Mouse (Mus musculus) olfactory bulb, adult 2 months (tissue): ENCODE data around the gene Csrp3. TPM values are rescaled to one million over a fixed set of nuclear protein-coding genes. Genes with fewer than 3 reads are reported as not detected.

Source experiments
- H3K27ac ChIP-seq: fragments of 200-500 bp; 2 replicates; pipeline ENCODE4 v1.5.1; 2012; ENCODE audit warnings: low read depth, low read length; ENCODE audit not compliant: insufficient read depth
- H3K4me1 ChIP-seq: fragments of 200-500 bp; 2 replicates; pipeline ENCODE4 v1.6.1; 2012; ENCODE audit warnings: low read length; ENCODE audit not compliant: control insufficient read depth, insufficient read depth
- H3K4me3 ChIP-seq: fragments of 200-500 bp; 2 replicates; pipeline ENCODE4 v1.5.1; 2012; ENCODE audit warnings: mild to moderate bottlenecking, low read depth, low read length, moderate library complexity; ENCODE audit not compliant: insufficient read depth
- CTCF ChIP-seq: fragments of 200-500 bp; IDR thresholded peaks from 2 replicates; pipeline ENCODE4 v1.5.1; 2012; ENCODE audit warnings: low read depth, mild to moderate bottlenecking, low read length, moderate library complexity; ENCODE audit not compliant: insufficient read depth
- POLR2A ChIP-seq: fragments of 200-500 bp; IDR thresholded peaks from 2 replicates; pipeline ENCODE4 v1.6.1; 2012; ENCODE audit warnings: mild to moderate bottlenecking, low read depth, low read length, moderate library complexity; ENCODE audit not compliant: insufficient read depth
- WGBS: fragments of 180-500 bp; shearing (Covaris S2); methylation state at CpG from one replicate; pipeline ENCODE4 v1.1.7; 2018; 5-methylcytosine and 5-hydroxymethylcytosine counted together
- polyA plus RNA-seq: library from polyadenylated mRNA; stranded (reverse); fragments of >200 nt; gene quantifications from 2 replicates; pipeline ENCODE4 v1.2.4, GENCODE M21; 2012; ENCODE audit warnings: low replicate concordance; ENCODE audit not compliant: missing spikeins, insufficient read depth, insufficient read length

Csrp3 gene
- polyA plus RNA-seq, 1 experiment = not detected

DNA sequence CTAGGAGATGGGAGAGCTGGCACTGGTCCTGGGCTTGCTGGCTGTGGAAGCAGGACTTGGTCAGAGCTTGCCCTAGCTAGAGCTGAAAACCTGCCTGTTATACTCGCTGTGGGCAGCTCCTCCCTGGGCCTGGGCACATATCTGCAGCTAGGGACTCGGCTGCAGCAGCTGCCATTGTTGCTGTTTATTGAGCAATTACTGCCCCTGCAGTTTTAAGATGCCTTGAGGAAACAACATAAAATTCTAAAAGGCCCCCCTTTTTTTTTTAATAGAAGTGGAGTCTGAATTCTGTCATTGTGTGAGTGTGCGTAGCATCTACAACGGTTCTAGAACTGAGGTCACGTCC, 36.4 kb upstream of the Csrp3 start:
- no peak for TF ChIP-seq CTCF
- no peak for TF ChIP-seq POLR2A
- no peak overlapping the region for H3K27ac ChIP-seq
- no peak overlapping the region for H3K4me3 ChIP-seq
- WGBS = 90% methylated on average over 5 of the region's 5 CpGs
- peaks cover 14% of the 10 kb centered on the region for H3K4me1 ChIP-seq

DNA sequence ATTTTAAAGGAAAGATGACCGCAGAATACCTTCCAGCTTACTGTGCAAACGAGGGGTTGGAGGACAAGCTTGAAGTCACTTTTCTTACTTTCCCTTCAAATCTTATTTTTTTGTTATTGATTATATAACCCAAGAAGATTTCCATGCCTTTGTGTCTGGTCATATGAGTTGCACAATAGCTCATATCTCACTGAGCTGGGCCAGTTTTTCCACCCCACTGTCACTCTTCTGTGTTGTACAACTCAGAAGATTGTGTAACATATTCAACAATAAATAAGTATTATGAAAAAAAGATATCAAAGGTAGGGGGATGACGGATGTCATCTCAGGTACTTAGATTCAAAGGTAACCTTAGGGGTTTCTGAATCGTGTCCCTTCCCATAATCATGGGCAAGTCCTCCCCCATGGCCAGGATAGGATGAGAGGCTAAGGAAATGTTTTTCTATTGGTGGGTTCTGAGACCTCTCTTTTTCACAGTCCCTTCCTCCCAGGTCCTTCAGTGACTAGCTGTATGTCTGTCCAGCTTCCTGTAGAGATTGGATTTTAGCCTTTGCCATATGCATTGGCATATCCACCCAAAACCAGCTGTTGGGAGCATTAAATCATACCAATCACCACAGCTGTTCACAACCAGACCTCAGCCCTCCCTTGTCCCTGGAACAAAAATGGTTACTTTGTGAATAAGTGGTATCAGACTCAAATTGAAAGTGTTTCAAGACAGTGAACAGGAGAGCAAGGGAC, 35.9 kb upstream of the Csrp3 start:
- 91% methylated on average over 4 of the region's 4 CpGs for WGBS
- Histone ChIP-seq H3K27ac (no peak overlapping the region), H3K4me3 (no peak overlapping the region), H3K4me1 (peaks cover 14% of the 10 kb centered on the region)
- TF ChIP-seq POLR2A = no peak
- no peak for TF ChIP-seq CTCF

DNA sequence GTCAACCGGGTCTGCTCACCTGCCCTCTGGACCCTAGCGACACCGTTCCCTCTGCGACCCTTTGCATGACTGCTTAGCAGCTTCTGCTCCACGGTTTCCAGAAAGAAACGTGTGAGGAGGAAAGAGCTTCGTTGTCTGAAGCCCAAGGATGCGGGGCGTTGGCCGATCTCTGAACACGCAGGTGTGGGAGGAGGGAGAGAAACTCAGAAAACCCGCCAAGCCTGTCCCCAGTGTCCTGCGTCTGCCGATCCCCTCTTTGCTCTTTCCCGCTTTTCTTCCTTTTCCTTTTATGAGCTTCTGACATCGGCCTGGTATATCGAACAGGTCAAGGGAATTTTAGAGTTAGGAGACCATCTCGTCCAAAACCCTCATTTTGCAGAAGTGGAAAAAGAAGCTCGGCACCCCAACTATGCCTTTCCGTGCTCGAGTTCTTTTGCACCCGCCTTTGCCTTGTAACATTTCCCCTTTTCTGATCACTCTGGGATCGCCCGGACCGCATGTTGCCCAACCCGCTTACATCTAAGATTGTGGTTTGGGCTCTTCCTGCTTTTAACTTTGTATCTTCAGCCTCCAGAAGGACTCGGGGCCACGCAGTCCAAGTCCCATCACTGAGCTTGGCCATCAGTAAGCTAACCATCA, 34.3 kb upstream of the Csrp3 start:
- 6% methylated on average over 28 of the region's 28 CpGs for WGBS
- no peak overlapping the region for H3K27ac ChIP-seq
- no peak for TF ChIP-seq POLR2A
- TF ChIP-seq CTCF = no peak
- peak overlapping the region; percentile 77; the same call in 1 of the 2 replicates for H3K4me3 ChIP-seq
- peaks cover 18% of the 10 kb centered on the region for H3K4me1 ChIP-seq

DNA sequence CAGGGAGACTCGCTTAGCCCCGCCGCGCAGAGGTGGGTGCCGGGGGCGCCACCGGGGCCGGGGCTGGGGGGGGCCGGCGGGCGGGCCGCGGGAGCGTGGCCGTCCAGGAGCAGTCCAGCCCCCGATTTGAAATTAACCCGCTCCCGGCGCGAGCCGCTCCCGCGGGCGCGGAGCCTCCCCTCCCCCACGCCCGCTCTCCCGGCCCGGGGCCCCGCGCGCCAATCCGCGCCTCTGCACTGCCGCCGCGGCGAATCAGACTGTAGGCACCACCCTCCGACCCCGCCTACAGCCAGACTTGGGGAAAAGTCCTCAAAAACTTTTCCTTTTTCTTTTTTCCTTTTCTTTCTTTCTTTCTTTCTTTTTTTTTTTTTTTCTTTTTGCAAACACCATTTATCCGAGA, 33.7 kb upstream of the Csrp3 start, which contains the start of gene E2f8:
Gene E2f8 (minus strand): TSS at position 111 of the 400 bp plus-strand sequence.
- peak within 1 kb of the TSS; percentile 77 for H3K4me3 ChIP-seq
- TF ChIP-seq CTCF = no peak
- TF ChIP-seq POLR2A = no peak
- peaks cover 18% of the 10 kb centered on the region for H3K4me1 ChIP-seq
- H3K27ac ChIP-seq = no peak within 1 kb of the TSS
- 2% methylated on average over 36 of the region's 41 CpGs for WGBS

DNA sequence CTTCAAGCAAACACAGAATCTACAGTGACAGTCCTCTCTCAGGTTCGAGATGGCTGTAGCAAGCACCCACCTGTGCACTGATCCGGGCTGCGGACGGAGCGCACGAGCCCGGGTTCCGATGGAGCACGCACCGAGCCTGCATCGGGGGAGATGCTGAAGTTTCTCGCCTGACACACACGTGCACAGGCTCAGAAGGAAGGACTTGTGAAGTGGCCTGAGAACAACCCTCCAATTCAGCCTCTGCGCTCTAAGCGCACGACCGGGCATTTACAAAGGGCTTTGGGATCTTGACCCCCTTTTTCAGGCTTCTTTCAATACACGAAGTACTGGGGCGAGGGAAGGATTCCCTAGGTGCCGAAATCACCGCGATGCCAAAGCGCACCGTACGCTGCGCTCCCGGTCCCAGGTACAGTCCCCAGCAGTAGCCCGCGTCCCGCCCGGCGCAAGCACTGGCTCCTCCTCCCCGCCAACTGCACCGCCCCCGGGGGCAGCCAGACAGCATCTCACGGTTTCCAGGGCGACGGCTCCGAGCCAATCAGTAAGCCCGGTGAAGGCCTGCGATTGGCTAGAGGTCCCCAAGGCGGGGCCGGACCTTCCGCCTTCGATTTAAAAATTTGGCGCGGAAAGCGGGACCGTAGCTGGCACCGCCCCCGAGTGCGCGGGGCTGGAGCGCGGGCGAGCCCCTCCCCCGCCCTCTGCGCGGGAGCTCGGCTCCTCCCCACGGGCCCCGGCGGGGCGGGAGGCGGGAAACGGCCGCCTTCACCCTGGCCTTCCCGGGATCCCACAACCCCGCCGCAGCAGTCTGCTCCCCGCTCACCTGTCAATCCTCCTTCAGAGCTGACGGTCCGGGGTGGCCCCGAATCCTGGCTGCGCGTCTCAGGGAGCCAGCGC, 33.0 kb upstream of the Csrp3 start:
- H3K4me1 ChIP-seq = peaks cover 18% of the 10 kb centered on the region
- H3K27ac ChIP-seq = no peak overlapping the region
- TF ChIP-seq CTCF = no peak
- TF ChIP-seq POLR2A = no peak
- peak overlapping the region; percentile 77 for H3K4me3 ChIP-seq
- WGBS = under 1% methylated on average over 77 of the region's 77 CpGs

DNA sequence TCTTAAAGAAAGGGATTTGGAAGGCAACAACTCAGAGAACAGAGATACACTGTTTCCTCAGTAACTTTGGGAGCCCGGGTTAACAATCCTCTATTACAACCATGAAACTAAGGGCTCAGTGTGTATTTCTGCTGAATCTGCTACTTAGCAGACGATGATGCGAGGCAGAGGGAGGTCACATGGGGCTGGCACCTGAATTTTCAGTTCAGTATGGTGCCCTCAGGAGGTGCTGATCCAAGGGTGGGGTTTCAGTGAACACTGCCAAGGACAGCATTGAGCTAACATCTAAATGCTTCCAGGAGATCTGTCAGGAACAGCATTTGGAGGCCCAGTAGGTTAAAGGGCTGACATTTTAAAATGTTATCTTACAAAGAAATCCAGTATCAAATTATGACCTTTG, 31.7 kb upstream of the Csrp3 start:
- no peak overlapping the region for H3K27ac ChIP-seq
- no peak for TF ChIP-seq POLR2A
- H3K4me1 ChIP-seq = peaks cover 25% of the 10 kb centered on the region
- 75% methylated on average over 3 of the region's 3 CpGs for WGBS
- H3K4me3 ChIP-seq = no peak overlapping the region

DNA sequence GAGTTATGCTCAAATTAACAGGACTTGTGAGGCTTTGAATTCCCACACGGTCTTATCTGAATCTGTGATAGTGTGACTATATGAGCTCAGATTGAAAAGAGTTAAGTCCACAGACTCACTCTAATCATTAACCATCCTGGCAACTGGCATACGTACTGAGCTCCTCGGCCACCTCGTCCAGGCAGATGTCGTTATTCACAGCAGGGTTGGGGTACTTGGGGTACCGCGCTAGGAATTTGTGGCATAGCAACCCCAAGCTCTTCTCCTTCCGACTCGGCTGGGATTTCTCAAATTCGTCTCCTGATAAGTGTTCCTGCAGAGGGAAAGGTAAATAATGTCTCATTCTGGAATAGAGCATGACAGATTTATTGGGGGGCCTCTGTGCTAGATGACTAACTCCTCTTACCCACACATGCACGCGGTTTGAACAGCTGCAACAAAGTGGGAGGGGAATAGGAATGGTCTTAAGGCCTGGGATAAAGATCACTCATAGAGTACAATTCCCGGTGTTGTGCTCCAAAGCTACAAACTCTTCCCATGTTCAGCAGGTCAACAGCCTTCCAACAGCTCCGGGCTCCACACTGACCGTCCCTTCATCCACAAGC, 30.1 kb upstream of the Csrp3 start:
- TF ChIP-seq CTCF = no peak
- no peak for TF ChIP-seq POLR2A
- Histone ChIP-seq H3K4me1 (peaks cover 25% of the 10 kb centered on the region), H3K27ac (no peak overlapping the region), H3K4me3 (no peak overlapping the region)
- 71% methylated on average over 15 of the region's 15 CpGs for WGBS

DNA sequence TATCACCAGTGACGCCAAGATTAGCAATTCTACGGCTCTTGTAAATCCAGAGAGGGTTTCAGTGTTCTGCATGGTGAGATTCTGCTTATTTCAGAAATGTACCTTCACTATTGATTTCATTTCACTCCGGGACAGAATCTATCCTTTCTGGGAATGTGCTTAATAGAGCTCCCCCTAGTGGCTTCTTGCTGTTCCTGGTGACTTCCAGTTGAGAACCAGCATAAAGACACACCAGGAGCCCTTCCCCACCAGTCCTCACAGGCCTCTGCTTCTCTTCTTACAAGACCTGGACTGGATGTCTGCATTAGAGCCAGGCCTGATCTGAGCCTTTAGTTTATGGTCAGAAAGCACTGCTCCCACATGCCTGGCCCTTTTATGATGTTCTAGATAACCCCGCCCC, 28.7 kb upstream of the Csrp3 start:
- Histone ChIP-seq H3K27ac (no peak overlapping the region), H3K4me3 (no peak overlapping the region), H3K4me1 (peaks cover 17% of the 10 kb centered on the region)
- TF ChIP-seq CTCF (no peak), POLR2A (no peak)
- WGBS = 64% methylated on average over 4 of the region's 4 CpGs
